Mouse (Mus musculus): ENCODE measurements around the gene Fryl. TPM values are rescaled to one million over a fixed set of nuclear protein-coding genes. Genes with fewer than 3 reads are reported as not detected.

Fryl gene
- polyA plus RNA-seq, 1 experiment from 2014 or later: 32.0 TPM

GRCm38 (mm10) chr5:73129871-73130270, 126.5 kb downstream of the Fryl start:
- Histone ChIP-seq H3K4me1 (ENCODE audit: control insufficient read depth, insufficient read depth, low read length) (no peaks in the 10 kb centered on the region), H3K27ac (ENCODE audit: low read length) (no peak overlapping the region), H3K27me3 (ENCODE audit: control insufficient read depth, insufficient read depth, low read length) (no peaks in the 10 kb centered on the region), H3K4me2 (replicated peaks; ENCODE audit: low read depth, low read length) (no peak overlapping the region), H3K9ac (replicated peaks; ENCODE audit: low read depth, low read length) (no peak overlapping the region), H3K9me3 (ENCODE audit: control insufficient read depth, low read depth, low read length) (no peaks in the 10 kb centered on the region), H3K36me3 (ENCODE audit: control insufficient read depth, insufficient read depth, low read length) (no peaks in the 10 kb centered on the region; the same call in 1 of the 2 replicates), H3K4me3 (ENCODE audit: low read depth, low read length) (no peak overlapping the region)
- 74% methylated on average over 5 of the region's 5 CpGs for WGBS
- no peak for ATAC-seq (ENCODE audit: insufficient number of reproducible peaks, insufficient read depth, low FRiP score, low read depth)

- no peak for ATAC-seq (ENCODE audit: insufficient number of reproducible peaks, insufficient read depth, low FRiP score, low read depth)
- Histone ChIP-seq H3K27me3 (ENCODE audit: control insufficient read depth, insufficient read depth, low read length) (no peaks in the 10 kb centered on the region), H3K27ac (ENCODE audit: low read length) (no peak overlapping the region), H3K4me2 (replicated peaks; ENCODE audit: low read depth, low read length) (no peak overlapping the region), H3K4me3 (ENCODE audit: low read depth, low read length) (no peak overlapping the region), H3K4me1 (ENCODE audit: control insufficient read depth, insufficient read depth, low read length) (no peaks in the 10 kb centered on the region), H3K9me3 (ENCODE audit: control insufficient read depth, low read depth, low read length) (no peaks in the 10 kb centered on the region), H3K36me3 (ENCODE audit: control insufficient read depth, insufficient read depth, low read length) (peaks cover 10% of the 10 kb centered on the region; the same call in 1 of the 2 replicates), H3K9ac (replicated peaks; ENCODE audit: low read depth, low read length) (no peak overlapping the region)
- WGBS: 87% methylated on average over 13 of the region's 13 CpGs
These were observed 136.3 kb downstream of the Fryl start for GRCm38 (mm10) chr5:73119969-73120725.

- Histone ChIP-seq H3K27me3 (ENCODE audit: control insufficient read depth, insufficient read depth, low read length) (no peaks in the 10 kb centered on the region), H3K4me2 (replicated peaks; ENCODE audit: low read depth, low read length) (no peak overlapping the region), H3K36me3 (ENCODE audit: control insufficient read depth, insufficient read depth, low read length) (peaks cover 10% of the 10 kb centered on the region; the same call in 1 of the 2 replicates), H3K4me1 (ENCODE audit: control insufficient read depth, insufficient read depth, low read length) (no peaks in the 10 kb centered on the region), H3K9me3 (ENCODE audit: control insufficient read depth, low read depth, low read length) (no peaks in the 10 kb centered on the region), H3K4me3 (ENCODE audit: low read depth, low read length) (no peak overlapping the region), H3K27ac (ENCODE audit: low read length) (no peak overlapping the region), H3K9ac (replicated peaks; ENCODE audit: low read depth, low read length) (no peak overlapping the region)
- 71% methylated on average over 5 of the region's 5 CpGs for WGBS
- ATAC-seq (ENCODE audit: insufficient number of reproducible peaks, insufficient read depth, low FRiP score, low read depth): no peak
These were observed 136.9 kb downstream of the Fryl start for GRCm38 (mm10) chr5:73119524-73119923.

GRCm38 (mm10) chr5:73118786-73119185, 137.6 kb downstream of the Fryl start:
- no peak overlapping the region for H3K27ac ChIP-seq (ENCODE audit: low read length)
- H3K27me3 ChIP-seq (ENCODE audit: control insufficient read depth, insufficient read depth, low read length): no peaks in the 10 kb centered on the region
- H3K9ac ChIP-seq (replicated peaks; ENCODE audit: low read depth, low read length): no peak overlapping the region
- H3K4me2 ChIP-seq (replicated peaks; ENCODE audit: low read depth, low read length): no peak overlapping the region
- peaks cover 9% of the 10 kb centered on the region; the same call in 1 of the 2 replicates for H3K36me3 ChIP-seq (ENCODE audit: control insufficient read depth, insufficient read depth, low read length)
- no peaks in the 10 kb centered on the region for H3K4me1 ChIP-seq (ENCODE audit: control insufficient read depth, insufficient read depth, low read length)
- no peak overlapping the region for H3K4me3 ChIP-seq (ENCODE audit: low read depth, low read length)
- ATAC-seq (ENCODE audit: insufficient number of reproducible peaks, insufficient read depth, low FRiP score, low read depth): no peak
- WGBS: 92% methylated on average over 14 of the region's 14 CpGs
- no peaks in the 10 kb centered on the region for H3K9me3 ChIP-seq (ENCODE audit: control insufficient read depth, low read depth, low read length)

GRCm38 (mm10) chr5:73114878-73115277, 141.5 kb downstream of the Fryl start:
- 88% methylated on average over 4 of the region's 4 CpGs for WGBS
- no peak for ATAC-seq (ENCODE audit: insufficient number of reproducible peaks, insufficient read depth, low FRiP score, low read depth)
- H3K9ac ChIP-seq (replicated peaks; ENCODE audit: low read depth, low read length): no peak overlapping the region

GRCm38 (mm10) chr5:73112331-73112730, 144.1 kb downstream of the Fryl start:
- ATAC-seq (ENCODE audit: insufficient number of reproducible peaks, insufficient read depth, low FRiP score, low read depth): no peak

More at GRCm38 (mm10) chr5:73114878-73115277, 141.5 kb downstream of the Fryl start:
- H3K27me3 ChIP-seq (ENCODE audit: control insufficient read depth, insufficient read depth, low read length): no peaks in the 10 kb centered on the region
- H3K36me3 ChIP-seq (ENCODE audit: control insufficient read depth, insufficient read depth, low read length): peaks cover 9% of the 10 kb centered on the region; the same call in 1 of the 2 replicates
- no peak overlapping the region for H3K4me2 ChIP-seq (replicated peaks; ENCODE audit: low read depth, low read length)
- no peaks in the 10 kb centered on the region for H3K9me3 ChIP-seq (ENCODE audit: control insufficient read depth, low read depth, low read length)
- H3K4me3 ChIP-seq (ENCODE audit: low read depth, low read length): no peak overlapping the region
- no peaks in the 10 kb centered on the region for H3K4me1 ChIP-seq (ENCODE audit: control insufficient read depth, insufficient read depth, low read length)
- H3K27ac ChIP-seq (ENCODE audit: low read length): no peak overlapping the region

GRCm38 (mm10) chr5:73103657-73104056, 152.8 kb downstream of the Fryl start:
- 81% methylated on average over 7 of the region's 7 CpGs for WGBS
- ATAC-seq (ENCODE audit: insufficient number of reproducible peaks, insufficient read depth, low FRiP score, low read depth): peak; percentile 89
- no peak overlapping the region for H3K4me2 ChIP-seq (replicated peaks; ENCODE audit: low read depth, low read length)
- H3K9ac ChIP-seq (replicated peaks; ENCODE audit: low read depth, low read length): no peak overlapping the region
- no peaks in the 10 kb centered on the region for H3K27me3 ChIP-seq (ENCODE audit: control insufficient read depth, insufficient read depth, low read length)
- peaks cover 29% of the 10 kb centered on the region for H3K36me3 ChIP-seq (ENCODE audit: control insufficient read depth, insufficient read depth, low read length)
- H3K27ac ChIP-seq (ENCODE audit: low read length): no peak overlapping the region; the same call in 1 of the 2 replicates
- H3K4me3 ChIP-seq (ENCODE audit: low read depth, low read length): no peak overlapping the region
- H3K4me1 ChIP-seq (ENCODE audit: control insufficient read depth, insufficient read depth, low read length): no peaks in the 10 kb centered on the region
- H3K9me3 ChIP-seq (ENCODE audit: control insufficient read depth, low read depth, low read length): no peaks in the 10 kb centered on the region

More at GRCm38 (mm10) chr5:73112331-73112730, 144.1 kb downstream of the Fryl start:
- no peaks in the 10 kb centered on the region for H3K27me3 ChIP-seq (ENCODE audit: control insufficient read depth, insufficient read depth, low read length)
- no peak overlapping the region for H3K4me2 ChIP-seq (replicated peaks; ENCODE audit: low read depth, low read length)
- no peak overlapping the region for H3K9ac ChIP-seq (replicated peaks; ENCODE audit: low read depth, low read length)
- H3K4me3 ChIP-seq (ENCODE audit: low read depth, low read length): no peak overlapping the region
- H3K36me3 ChIP-seq (ENCODE audit: control insufficient read depth, insufficient read depth, low read length): peaks cover 23% of the 10 kb centered on the region
- H3K9me3 ChIP-seq (ENCODE audit: control insufficient read depth, low read depth, low read length): no peaks in the 10 kb centered on the region
- H3K27ac ChIP-seq (ENCODE audit: low read length): no peak overlapping the region
- WGBS: 90% methylated on average over 13 of the region's 13 CpGs
- no peaks in the 10 kb centered on the region for H3K4me1 ChIP-seq (ENCODE audit: control insufficient read depth, insufficient read depth, low read length)

GRCm38 (mm10) chr5:73102342-73102989, 154.0 kb downstream of the Fryl start:
- WGBS: 85% methylated on average over 10 of the region's 10 CpGs
- Histone ChIP-seq H3K4me1 (ENCODE audit: control insufficient read depth, insufficient read depth, low read length) (no peaks in the 10 kb centered on the region), H3K4me3 (ENCODE audit: low read depth, low read length) (no peak overlapping the region), H3K27me3 (ENCODE audit: control insufficient read depth, insufficient read depth, low read length) (no peaks in the 10 kb centered on the region), H3K4me2 (replicated peaks; ENCODE audit: low read depth, low read length) (no peak overlapping the region), H3K9me3 (ENCODE audit: control insufficient read depth, low read depth, low read length) (no peaks in the 10 kb centered on the region), H3K9ac (replicated peaks; ENCODE audit: low read depth, low read length) (no peak overlapping the region), H3K27ac (ENCODE audit: low read length) (no peak overlapping the region), H3K36me3 (ENCODE audit: control insufficient read depth, insufficient read depth, low read length) (peaks cover 18% of the 10 kb centered on the region; the same call in 1 of the 2 replicates)
- no peak for ATAC-seq (ENCODE audit: insufficient number of reproducible peaks, insufficient read depth, low FRiP score, low read depth)
